Mouse (Mus musculus) liver, embryonic 12.5 days (tissue): ENCODE data around the gene Tap2. TPM values are rescaled to one million over a fixed set of nuclear protein-coding genes. Genes with fewer than 3 reads are reported as not detected.
"Not testable (repeated sequence)": the region's sequence is repeated elsewhere in the genome, so short reads cannot be mapped to it uniquely, and the experiment has no call there.

Source experiments
- ATAC-seq: fragments of 200-750 bp; cut with Nextera tagmentation; 2 replicates; pipeline ENCODE4 v1.8.0; 2017; ENCODE audit warnings: moderate number of reproducible peaks, mild to moderate bottlenecking, moderate library complexity
- H3K27ac ChIP-seq: fragments of 300-500 bp; sonication (generic); 2 replicates; pipeline ENCODE4 v1.5.1; 2016; ENCODE audit warnings: mild to moderate bottlenecking
- H3K27me3 ChIP-seq: fragments of 300-500 bp; sonication (generic); replicated peaks from 2 replicates; pipeline ENCODE4 v1.6.1; 2016; ENCODE audit warnings: mild to moderate bottlenecking, moderate library complexity
- H3K36me3 ChIP-seq: fragments of 300-500 bp; sonication (generic); 2 replicates; pipeline ENCODE4 v1.6.1; 2016; ENCODE audit warnings: mild to moderate bottlenecking, moderate library complexity
- H3K4me1 ChIP-seq: fragments of 300-500 bp; sonication (generic); 2 replicates; pipeline ENCODE4 v1.6.1; 2016
- H3K4me2 ChIP-seq: fragments of 300-500 bp; sonication (generic); 2 replicates; pipeline ENCODE4 v1.6.1; 2016; ENCODE audit warnings: mild to moderate bottlenecking, moderate library complexity
- H3K4me3 ChIP-seq: fragments of 300-500 bp; sonication (generic); 2 replicates; pipeline ENCODE4 v1.5.1; 2016; ENCODE audit warnings: mild to moderate bottlenecking, moderate library complexity
- H3K9ac ChIP-seq: fragments of 300-500 bp; sonication (generic); 2 replicates; pipeline ENCODE4 v1.6.1; 2016; ENCODE audit warnings: mild to moderate bottlenecking, moderate library complexity
- H3K9me3 ChIP-seq: fragments of 300-500 bp; sonication (generic); replicated peaks from 2 replicates; pipeline ENCODE4 v1.6.1; 2016; ENCODE audit warnings: mild to moderate bottlenecking, moderate library complexity
- WGBS: fragments of 180-500 bp; shearing (Covaris S2); methylation state at CpG from one replicate; pipeline ENCODE4 v1.1.7; 2016; ENCODE audit not compliant: insufficient replicate concordance; 5-methylcytosine and 5-hydroxymethylcytosine counted together
- polyA plus RNA-seq: library from polyadenylated mRNA; unstranded; fragments of >200 nt; fragmentation: Nextera tagmentation; extraction: Ambion mirVana; gene quantifications from 2 replicates; pipeline ENCODE4 v1.2.1, GENCODE M21; 2016

The Tap2 gene
- polyA plus RNA-seq, 1 experiment from 2014 or later, result 6.9 TPM

DNA sequence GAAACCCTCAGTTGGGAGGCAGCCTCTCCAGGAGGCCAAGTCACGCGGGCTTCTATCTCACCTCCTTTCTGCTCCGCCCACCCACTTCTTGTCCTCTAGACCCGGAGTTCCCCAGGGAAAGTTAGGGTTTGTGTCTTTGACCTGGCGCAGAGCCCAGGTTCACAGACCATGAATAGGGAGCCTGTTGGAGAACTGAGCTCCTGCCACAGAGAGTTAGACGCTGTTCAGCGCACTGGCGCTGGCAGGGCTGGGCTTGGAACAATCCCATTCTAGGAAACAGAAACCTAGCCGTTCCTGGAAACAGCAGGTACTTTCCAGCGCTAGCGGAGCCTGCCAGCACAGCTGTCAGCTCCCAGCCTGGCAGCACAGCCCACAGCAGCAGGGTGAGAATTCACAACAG lies 15.3 kb downstream of the Tap2 start:
- 83% methylated on average over 11 of the region's 11 CpGs for WGBS
- ATAC-seq, result no peak
- Histone ChIP-seq H3K9me3 (no peaks in the 10 kb centered on the region; the same call in 1 of the 2 replicates), H3K27ac (no peak overlapping the region), H3K4me3 (no peak overlapping the region), H3K27me3 (peaks cover 13% of the 10 kb centered on the region), H3K4me2 (no peak overlapping the region), H3K36me3 (no peaks in the 10 kb centered on the region), H3K9ac (no peak overlapping the region), H3K4me1 (no peaks in the 10 kb centered on the region)

DNA sequence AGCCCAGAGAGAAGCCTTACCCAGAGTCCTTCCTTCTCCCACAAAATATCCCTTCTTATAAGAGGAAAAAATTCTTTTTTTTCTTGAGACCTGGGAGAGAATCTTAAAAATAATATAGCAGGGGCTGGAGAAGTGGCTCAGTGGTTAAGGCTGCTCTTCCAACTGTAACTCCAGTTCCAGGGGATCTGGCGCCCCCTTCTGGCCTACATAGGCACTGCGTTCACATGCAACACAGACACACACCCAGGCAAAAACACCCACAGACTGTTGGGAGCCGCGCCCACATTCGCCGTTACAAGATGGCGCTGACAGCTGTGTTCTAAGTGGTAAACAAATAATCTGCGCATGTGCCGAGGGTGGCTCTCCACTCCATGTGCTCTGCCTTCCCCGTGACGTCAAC lies 15.8 kb downstream of the Tap2 start:
- H3K36me3 ChIP-seq, ATAC-seq, H3K4me2 ChIP-seq, H3K9ac ChIP-seq, H3K27me3 ChIP-seq, H3K4me3 ChIP-seq, H3K4me1 ChIP-seq, H3K9me3 ChIP-seq, H3K27ac ChIP-seq: not testable (repeated sequence)
- WGBS, result 82% methylated on average over 9 of the region's 11 CpGs

DNA sequence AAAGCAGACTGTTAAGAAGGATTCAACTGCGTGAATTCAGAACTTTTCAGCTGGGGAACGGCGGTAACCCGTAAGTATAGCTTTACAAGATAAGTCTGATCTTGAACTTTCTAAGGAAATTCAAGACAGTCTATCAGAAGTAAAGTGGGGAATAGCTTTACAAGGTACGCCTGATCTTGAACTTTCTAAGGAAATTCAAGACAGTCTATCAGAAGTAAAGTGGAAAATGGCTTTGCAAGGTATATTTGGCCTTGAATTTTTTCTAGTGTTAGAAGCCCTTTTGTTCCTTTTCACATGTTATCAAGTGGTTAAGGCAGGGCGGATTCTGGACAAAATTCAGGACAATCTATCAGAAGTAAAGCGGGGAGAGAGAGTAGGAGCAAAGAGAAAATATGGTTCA lies 16.5 kb downstream of the Tap2 start:
- WGBS, result 86% methylated on average over 6 of the region's 7 CpGs

DNA sequence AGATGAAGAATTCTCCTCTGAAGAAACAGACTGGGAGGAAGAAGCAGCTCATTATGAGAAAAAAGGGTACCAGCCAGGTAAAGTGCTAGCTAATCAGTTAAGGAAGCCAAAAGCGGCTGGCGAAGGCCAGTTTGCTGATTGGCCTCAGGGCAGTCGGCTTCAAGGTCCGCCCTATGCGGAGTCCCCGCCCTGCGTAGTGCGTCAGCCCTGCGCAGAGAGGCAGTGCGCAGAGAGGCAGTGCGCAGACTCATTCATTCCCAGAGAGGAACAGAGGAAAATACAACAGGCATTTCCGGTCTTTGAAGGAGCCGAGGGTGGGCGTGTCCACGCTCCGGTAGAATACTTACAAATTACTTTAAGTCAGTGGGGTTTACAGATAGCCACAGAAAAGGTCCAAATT lies 17.1 kb downstream of the Tap2 start:
- H3K27ac ChIP-seq, H3K4me3 ChIP-seq, H3K36me3 ChIP-seq, H3K27me3 ChIP-seq, ATAC-seq, H3K4me1 ChIP-seq, H3K4me2 ChIP-seq, H3K9me3 ChIP-seq, H3K9ac ChIP-seq: not testable (repeated sequence)
- WGBS, result 97% methylated on average over 7 of the region's 16 CpGs

More for the DNA sequence above, 16.5 kb downstream of the Tap2 start:
- H3K27ac ChIP-seq, H3K9me3 ChIP-seq, H3K4me3 ChIP-seq, ATAC-seq, H3K4me2 ChIP-seq, H3K27me3 ChIP-seq, H3K9ac ChIP-seq, H3K4me1 ChIP-seq, H3K36me3 ChIP-seq: not testable (repeated sequence)

DNA sequence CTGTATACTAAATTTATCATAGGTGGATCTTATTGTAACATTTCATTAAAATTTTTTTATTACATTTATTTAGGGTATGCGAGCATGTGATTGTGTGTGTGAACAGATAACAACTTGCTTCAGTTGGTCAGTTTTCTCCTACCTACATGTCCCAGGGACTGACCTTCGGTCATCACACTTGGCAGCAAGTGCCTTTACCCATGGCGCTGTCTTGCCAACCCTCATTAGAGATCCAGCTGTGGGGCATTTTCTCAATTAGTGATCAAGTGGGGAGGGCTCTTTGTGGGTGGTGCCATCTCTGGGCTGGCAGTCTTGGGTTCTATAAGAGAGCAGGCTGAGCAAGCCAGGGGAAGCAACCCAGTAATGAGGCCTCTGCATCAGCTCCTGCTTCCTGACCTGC lies 21.5 kb downstream of the Tap2 start:
- ATAC-seq, result no peak
- WGBS, result 75% methylated on average over 3 of the region's 3 CpGs

DNA sequence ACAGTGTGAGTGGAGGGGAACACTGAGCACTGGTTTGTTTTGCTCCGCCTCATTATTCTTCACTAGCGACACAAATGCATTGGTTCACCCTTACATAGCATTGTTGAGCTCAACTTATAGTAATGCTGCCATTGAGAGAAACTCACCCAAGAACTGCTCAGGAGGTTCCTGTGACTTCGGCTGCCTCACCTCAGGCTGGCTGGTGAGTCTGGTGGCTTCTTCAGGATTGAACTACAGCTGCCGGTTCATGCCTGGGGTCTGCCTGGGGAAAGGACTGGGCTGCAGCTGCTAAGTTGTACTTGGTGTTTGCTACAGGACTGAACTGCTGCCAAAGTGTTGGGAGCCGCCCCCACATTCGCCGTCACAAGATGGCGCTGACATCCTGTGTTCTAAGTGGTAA lies 22.1 kb downstream of the Tap2 start:
- H3K9ac ChIP-seq, result no peak overlapping the region
- no peak for ATAC-seq
- WGBS, result 86% methylated on average over 8 of the region's 8 CpGs
- H3K9me3 ChIP-seq, result peaks cover 11% of the 10 kb centered on the region
- H3K4me3 ChIP-seq, result no peak overlapping the region
- H3K36me3 ChIP-seq, result no peaks in the 10 kb centered on the region
- H3K4me2 ChIP-seq, result no peak overlapping the region
- H3K27ac ChIP-seq, result no peak overlapping the region
- H3K27me3 ChIP-seq, result no peaks in the 10 kb centered on the region
- no peaks in the 10 kb centered on the region for H3K4me1 ChIP-seq

More for the DNA sequence above, 21.5 kb downstream of the Tap2 start:
- Histone ChIP-seq H3K27ac (no peak overlapping the region), H3K36me3 (no peaks in the 10 kb centered on the region), H3K4me1 (no peaks in the 10 kb centered on the region), H3K9me3 (peaks cover 11% of the 10 kb centered on the region), H3K4me3 (no peak overlapping the region), H3K4me2 (no peak overlapping the region), H3K27me3 (no peaks in the 10 kb centered on the region), H3K9ac (no peak overlapping the region)

DNA sequence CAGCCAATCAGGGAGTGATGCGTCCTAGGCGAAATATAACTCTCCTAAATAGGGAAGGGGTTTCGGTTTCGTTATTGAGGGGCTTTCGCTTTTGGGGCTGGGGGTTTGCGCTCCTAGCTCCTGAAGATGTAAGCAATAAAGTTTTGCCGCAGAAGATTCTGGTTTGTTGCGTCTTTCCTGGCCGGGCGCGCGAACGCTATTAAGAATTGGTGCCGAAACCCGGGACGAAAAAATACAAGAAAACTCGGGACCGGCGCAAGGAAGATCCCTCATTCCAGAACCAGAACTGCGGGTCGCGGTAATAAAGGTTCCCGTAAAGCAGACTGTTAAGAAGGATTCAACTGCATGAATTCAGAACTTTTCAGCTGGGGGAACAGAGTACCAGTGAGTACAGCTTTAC lies 22.6 kb downstream of the Tap2 start:
- not testable (repeated sequence) for H3K9ac ChIP-seq, H3K27ac ChIP-seq, H3K36me3 ChIP-seq, H3K27me3 ChIP-seq, H3K4me2 ChIP-seq, H3K4me1 ChIP-seq, H3K4me3 ChIP-seq, ATAC-seq
- 85% methylated on average over 14 of the region's 23 CpGs for WGBS
- H3K9me3 ChIP-seq, result peaks cover 11% of the 10 kb centered on the region

DNA sequence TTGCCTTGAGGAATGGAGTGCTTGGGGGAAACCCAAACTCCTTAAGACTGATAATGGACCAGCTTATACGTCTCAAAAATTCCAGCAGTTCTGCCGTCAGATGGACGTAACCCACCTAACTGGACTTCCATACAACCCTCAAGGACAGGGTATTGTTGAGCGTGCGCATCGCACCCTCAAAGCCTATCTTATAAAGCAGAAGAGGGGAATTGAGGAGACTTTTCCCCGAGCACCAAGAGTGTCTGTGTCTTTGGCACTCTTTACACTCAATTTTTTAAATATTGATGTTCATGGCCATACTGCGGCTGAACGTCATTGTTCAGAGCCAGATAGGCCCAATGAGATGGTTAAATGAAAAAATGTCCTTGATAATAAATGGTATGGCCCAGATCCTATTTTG lies 27.6 kb downstream of the Tap2 start:
- not testable (repeated sequence) for ATAC-seq, H3K27me3 ChIP-seq, H3K36me3 ChIP-seq, H3K4me1 ChIP-seq, H3K4me3 ChIP-seq, H3K4me2 ChIP-seq, H3K27ac ChIP-seq, H3K9ac ChIP-seq, H3K9me3 ChIP-seq
- WGBS, result 82% methylated on average over 9 of the region's 9 CpGs

DNA sequence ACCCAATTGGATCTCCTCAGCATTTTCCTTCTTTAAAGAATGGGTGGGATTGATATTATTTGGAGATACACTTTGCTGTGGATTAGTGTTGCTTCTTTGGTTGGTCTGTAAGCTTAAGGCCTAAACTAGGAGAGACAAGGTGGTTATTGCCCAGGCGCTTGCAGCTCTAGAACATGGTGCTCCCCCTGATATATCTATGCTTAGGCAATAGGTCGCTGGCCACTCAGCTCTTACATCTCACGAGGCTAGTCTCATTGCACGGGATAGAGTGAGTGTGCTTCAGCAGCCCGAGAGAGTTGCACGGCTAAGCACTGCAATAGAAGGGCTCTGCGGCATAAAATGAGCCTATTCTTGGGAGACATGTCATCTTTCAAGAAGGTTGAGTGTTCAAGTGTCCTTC lies 28.7 kb downstream of the Tap2 start:
- H3K36me3 ChIP-seq, H3K9ac ChIP-seq, H3K4me2 ChIP-seq, H3K9me3 ChIP-seq, H3K27me3 ChIP-seq, ATAC-seq, H3K27ac ChIP-seq, H3K4me1 ChIP-seq, H3K4me3 ChIP-seq: not testable (repeated sequence)
- WGBS, result 79% methylated on average over 7 of the region's 7 CpGs

DNA sequence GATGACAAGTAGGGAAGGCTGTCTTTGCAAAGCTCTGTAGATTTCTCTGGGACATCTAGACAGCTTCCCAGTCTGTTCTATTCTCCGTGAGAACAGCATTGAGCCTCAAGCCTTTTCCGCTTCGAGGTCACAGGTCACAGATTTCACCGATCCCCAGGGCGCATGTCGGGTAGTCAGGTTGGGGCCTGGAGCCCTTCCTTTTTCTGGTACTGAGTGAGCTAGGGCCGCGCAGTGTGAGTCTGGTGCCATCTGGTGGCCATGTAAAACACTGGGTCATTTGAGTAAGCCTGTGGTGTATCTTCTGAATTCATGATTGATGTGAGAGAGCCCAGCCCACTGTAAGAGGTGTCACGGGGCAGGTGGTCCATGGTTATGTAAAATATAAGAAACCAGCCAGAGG lies 31.6 kb downstream of the Tap2 start:
- H3K36me3 ChIP-seq, result no peaks in the 10 kb centered on the region
- 40% methylated on average over 9 of the region's 9 CpGs for WGBS
- no peak overlapping the region for H3K4me3 ChIP-seq
- no peak for ATAC-seq
- no peaks in the 10 kb centered on the region for H3K27me3 ChIP-seq
- H3K9ac ChIP-seq, result no peak overlapping the region
- no peaks in the 10 kb centered on the region; the same call in 1 of the 2 replicates for H3K4me1 ChIP-seq
- H3K27ac ChIP-seq, result no peak overlapping the region
- no peak overlapping the region for H3K4me2 ChIP-seq
- H3K9me3 ChIP-seq, result no peaks in the 10 kb centered on the region

DNA sequence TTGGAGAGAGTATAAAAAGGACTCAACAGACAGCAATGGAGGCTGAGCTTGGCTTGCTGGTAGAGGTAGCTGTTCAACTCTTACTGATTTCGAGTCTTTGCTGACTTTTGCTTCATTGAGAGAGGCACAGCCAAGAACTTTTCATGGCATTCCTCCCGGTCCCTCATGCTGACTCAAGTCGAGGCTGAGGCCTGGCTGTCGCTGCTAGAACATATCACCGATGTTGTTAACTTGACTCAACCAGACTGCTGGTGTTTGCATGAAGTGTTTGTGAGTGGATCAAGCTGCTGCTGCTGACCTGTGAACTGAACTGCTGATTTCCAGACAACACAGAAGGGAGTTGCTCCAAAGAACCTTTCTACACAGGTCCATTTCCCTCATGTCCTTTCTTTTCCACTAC lies 33.4 kb downstream of the Tap2 start:
- ATAC-seq, result no peak
- Histone ChIP-seq H3K9ac (no peak overlapping the region), H3K9me3 (no peaks in the 10 kb centered on the region), H3K27me3 (no peaks in the 10 kb centered on the region), H3K36me3 (no peaks in the 10 kb centered on the region), H3K4me2 (no peak overlapping the region), H3K4me1 (no peaks in the 10 kb centered on the region; the same call in 1 of the 2 replicates), H3K27ac (no peak overlapping the region), H3K4me3 (no peak overlapping the region)
- 72% methylated on average over 5 of the region's 5 CpGs for WGBS

DNA sequence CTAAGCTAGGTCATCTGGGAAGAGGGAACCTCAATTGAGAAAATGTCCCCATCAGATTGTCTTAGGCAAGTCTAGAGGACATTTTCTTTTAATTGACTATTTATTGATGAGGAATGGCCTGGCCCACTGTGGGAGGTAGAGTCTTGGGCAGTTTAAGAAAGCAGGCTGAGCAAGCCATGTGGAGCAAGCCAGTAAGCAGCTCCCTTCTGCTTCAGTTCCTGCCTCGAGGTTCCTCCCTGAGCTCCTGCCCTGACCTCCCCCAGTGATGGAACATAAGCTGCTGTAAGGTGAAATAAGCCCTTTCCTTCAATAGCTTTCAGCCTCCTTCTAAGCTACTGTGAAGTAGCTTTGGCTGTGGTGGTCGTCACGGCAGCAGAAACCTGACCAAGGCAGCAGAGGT lies 34.4 kb downstream of the Tap2 start:
- Histone ChIP-seq H3K4me3 (no peak overlapping the region), H3K9me3 (no peaks in the 10 kb centered on the region), H3K4me2 (no peak overlapping the region), H3K27ac (no peak overlapping the region), H3K9ac (no peak overlapping the region), H3K27me3 (no peaks in the 10 kb centered on the region), H3K4me1 (no peaks in the 10 kb centered on the region; the same call in 1 of the 2 replicates), H3K36me3 (no peaks in the 10 kb centered on the region)
- 58% methylated on average over 3 of the region's 3 CpGs for WGBS
- no peak for ATAC-seq

DNA sequence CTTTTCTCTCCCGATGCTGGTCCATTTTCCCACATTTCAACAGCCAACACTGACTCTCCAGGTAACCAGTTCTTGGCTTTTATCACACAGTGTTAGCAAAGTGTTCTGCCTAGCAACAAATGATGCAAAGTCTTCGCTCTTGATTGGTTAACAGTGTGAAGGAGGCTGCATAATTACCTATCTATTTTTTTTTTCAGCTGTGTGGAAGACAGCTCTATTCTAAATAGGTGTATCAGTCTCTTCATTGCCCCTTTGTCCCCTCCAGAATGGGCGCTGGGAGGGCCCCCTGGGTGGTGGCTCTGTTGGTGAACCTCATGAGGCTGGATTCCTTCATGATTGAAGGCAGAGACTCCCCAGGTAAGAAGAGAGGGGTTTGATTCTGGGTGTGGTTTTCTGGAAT lies 35.4 kb downstream of the Tap2 start, which contains the start of gene H2-Ob:
Gene H2-Ob, plus strand, starts transcription at position 198 of the 400 bp plus-strand sequence.
- Histone ChIP-seq H3K9ac (no peak within 1 kb of the TSS), H3K9me3 (no peaks in the 10 kb centered on the region), H3K27me3 (no peaks in the 10 kb centered on the region; the same call in 1 of the 2 replicates), H3K4me2 (peak within 1 kb of the TSS; percentile 26; the same call in 1 of the 2 replicates), H3K4me3 (no peak within 1 kb of the TSS), H3K4me1 (no peaks in the 10 kb centered on the region; the same call in 1 of the 2 replicates), H3K27ac (peak within 1 kb of the TSS; percentile 60; the same call in 1 of the 2 replicates), H3K36me3 (no peaks in the 10 kb centered on the region)
- ATAC-seq, result no peak
- WGBS, result 48% methylated on average over 3 of the region's 3 CpGs
